Mouse (Mus musculus) liver, adult (tissue): ENCODE data around the gene Vmn1r87.

Source experiments
- GATA4 ChIP-seq: IDR thresholded peaks from 2 replicates; pipeline ENCODE4 v1.6.1; 2014; ENCODE audit warnings: mild to moderate bottlenecking, low read length; ENCODE audit not compliant: insufficient replicate concordance

The Vmn1r87 gene

DNA sequence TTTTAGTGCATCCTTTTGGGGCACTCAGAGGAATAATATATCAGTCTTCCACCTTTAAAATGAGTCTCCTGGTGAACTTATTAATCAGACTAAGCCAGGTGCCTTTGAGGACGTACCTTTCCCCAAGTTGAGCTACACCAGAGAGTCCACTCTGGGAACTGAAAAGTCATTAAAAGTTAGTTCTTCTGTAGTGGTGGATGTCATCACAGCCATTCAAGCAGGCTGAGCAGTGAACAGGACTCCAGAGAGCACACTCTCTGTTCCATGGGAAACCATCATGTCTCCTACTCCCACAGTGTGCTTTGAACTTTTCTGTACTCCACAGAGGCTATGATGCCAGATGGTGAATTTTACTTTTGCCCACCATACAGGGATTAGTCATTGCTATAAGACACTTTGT lies at the start of gene Vmn1r87:
Vmn1r87 (minus strand) TSS at position 101 of the 400 bp plus-strand sequence.
- no peak for TF ChIP-seq GATA4

DNA sequence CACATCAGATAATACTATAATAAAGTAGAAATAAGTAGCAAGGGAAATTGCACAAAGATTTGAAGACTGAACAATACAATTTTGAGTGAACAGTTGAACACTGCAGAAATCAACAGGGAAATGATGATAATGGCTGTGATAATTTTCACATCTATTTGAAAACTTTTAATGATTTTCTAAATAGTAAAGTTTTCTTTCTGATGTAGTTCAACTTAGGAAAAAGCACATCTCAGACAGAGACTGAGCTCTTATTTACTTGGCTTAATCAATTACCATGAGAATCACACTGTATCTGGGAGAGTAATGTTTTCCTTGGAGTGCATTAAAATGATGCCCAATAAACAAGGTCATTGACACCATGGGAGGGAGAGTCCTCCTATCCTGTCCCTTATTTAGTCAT lies 19.3 kb upstream of the Vmn1r87 start, which contains the start of gene Vmn1r88:
Vmn1r88 (plus strand) TSS at position 301 of the 400 bp plus-strand sequence.
- no peak for TF ChIP-seq GATA4

DNA sequence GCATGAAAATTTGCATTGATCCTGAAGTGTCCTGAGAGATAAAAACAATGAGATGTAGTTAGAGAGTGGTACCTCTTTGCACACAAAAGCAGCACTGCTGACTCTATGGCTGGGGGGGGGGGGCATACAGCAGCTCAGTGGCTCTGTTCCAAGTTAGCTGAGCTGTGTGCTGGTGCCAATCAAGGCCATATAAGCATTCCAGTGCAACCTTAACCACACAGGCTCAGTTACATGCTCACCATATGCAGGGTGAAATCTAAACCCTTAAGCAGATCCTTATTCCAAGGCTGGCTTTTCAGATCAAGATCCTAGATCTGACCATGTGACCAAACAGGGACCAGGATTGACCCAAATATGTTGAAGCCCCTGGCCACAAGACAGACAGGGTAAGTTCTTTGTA lies 2.6 kb downstream of the Vmn1r87 start:
- TF ChIP-seq GATA4, result no peak

DNA sequence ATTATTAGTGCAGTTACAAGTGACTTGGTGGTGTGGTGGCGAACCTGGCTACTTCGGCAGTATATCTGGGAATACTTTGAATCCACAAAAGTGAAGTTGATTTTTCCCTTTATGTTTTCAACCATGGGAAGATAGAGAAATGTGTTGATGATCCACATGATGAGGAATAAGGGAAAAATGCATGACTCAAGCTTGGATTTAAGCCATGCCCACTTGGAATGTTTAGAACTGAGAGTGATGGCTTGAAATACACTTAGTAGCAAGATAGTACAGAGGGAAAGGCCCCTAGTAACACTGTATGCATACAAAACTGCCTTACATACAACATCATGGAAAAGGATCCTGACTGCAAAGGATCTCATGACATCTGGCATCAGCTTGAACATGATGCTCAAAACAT lies 8.1 kb downstream of the Vmn1r87 start:
- no peak for TF ChIP-seq GATA4

DNA sequence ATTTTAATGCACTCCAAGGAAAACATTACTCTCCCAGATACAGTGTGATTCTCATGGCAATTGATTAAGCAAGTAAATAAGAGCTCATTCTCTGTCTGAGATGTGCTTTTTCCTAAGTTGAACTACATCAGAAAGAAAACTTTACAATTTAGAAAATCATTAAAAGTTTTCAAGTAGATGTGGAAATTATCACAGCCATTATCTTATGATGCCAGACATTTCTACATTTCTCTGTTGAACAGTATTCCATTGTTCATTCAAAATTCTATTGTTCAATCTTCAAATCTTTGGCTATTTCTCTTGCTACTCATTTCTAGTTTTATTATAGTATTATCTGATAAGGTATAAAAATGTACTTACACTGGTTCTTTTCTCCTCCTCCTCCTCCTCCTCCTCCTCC lies 20.1 kb downstream of the Vmn1r87 start, which contains the start of gene Vmn1r86:
Vmn1r86 (minus strand) TSS at position 101 of the 400 bp plus-strand sequence.
- no peak for TF ChIP-seq GATA4

DNA sequence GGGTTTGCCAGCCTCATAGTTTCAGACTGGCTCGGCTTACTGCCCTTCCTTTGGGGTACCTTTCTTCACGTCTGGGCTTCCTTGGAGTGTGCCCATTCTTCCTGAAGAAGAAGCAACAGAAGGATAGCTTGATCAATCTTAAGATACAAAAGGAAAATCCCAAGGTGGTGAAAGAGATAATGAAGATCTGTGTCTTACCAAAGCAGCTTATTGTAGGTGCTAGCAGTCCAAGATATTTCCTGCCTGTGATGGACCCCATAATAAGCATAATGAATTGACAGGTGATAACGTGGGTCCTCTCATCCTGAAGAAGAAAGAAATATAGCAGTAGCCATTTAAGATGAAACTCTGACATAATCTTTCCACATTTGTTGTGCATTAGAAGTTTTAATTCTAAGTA lies 44.9 kb downstream of the Vmn1r87 start, which contains the start of gene Vmn1r85:
Vmn1r85 (minus strand) TSS at position 101 of the 400 bp plus-strand sequence.
- no peak for TF ChIP-seq GATA4
